Mouse (Mus musculus) heart, adult 2 months (tissue): ENCODE results near the gene Msi2. TPM values are rescaled to one million over a fixed set of nuclear protein-coding genes. Genes with fewer than 3 reads are reported as not detected.

Source experiments
- DNase-seq, 2 experiments: peaks; one replicate each; pipeline ENCODE4 v3.0.0; 2021
- H3K27ac ChIP-seq: fragments of 200-600 bp; 2 replicates; pipeline ENCODE4 v1.8.1; 2022
- H3K27me3 ChIP-seq: fragments of 200-500 bp; 2 replicates; pipeline ENCODE4 v1.6.1; 2012; ENCODE audit warnings: mild to moderate bottlenecking, low read length, inconsistent platforms, mixed read lengths; ENCODE audit not compliant: control insufficient read depth, insufficient read depth
- H3K36me3 ChIP-seq: fragments of 200-500 bp; 2 replicates; pipeline ENCODE4 v1.6.1; 2012; ENCODE audit warnings: low read length, inconsistent platforms; ENCODE audit not compliant: control insufficient read depth, insufficient read depth
- H3K4me1 ChIP-seq: fragments of 200-500 bp; 2 replicates; pipeline ENCODE4 v1.6.1; 2011; ENCODE audit warnings: low read length; ENCODE audit not compliant: control insufficient read depth, insufficient read depth
- H3K4me3 ChIP-seq: fragments of 200-600 bp; 2 replicates; pipeline ENCODE4 v1.8.1; 2022
- H3K79me2 ChIP-seq: fragments of 200-500 bp; replicated peaks from 2 replicates; pipeline ENCODE4 v1.6.1; 2012; ENCODE audit warnings: mild to moderate bottlenecking, inconsistent platforms, low read length, moderate library complexity, mixed read lengths; ENCODE audit not compliant: control insufficient read depth, insufficient read depth
- H3K9ac ChIP-seq: fragments of 200-500 bp; 2 replicates; pipeline ENCODE4 v1.6.1; 2012; ENCODE audit warnings: low read depth, mild to moderate bottlenecking, control low read depth, inconsistent platforms, low read length, mixed read lengths
- CTCF ChIP-seq: fragments of 200-600 bp; IDR thresholded peaks from 2 replicates; pipeline ENCODE4 v1.8.1; 2022; ENCODE audit warnings: antibody characterized with exemption, mild to moderate bottlenecking, moderate library complexity
- EP300 ChIP-seq: fragments of 200-500 bp; IDR thresholded peaks from 2 replicates; pipeline ENCODE4 v1.6.1; 2011; ENCODE audit warnings: low read depth, low read length, control low read depth; ENCODE audit not compliant: insufficient read depth
- POLR2A ChIP-seq: fragments of 200-500 bp; IDR thresholded peaks from 2 replicates; pipeline ENCODE4 v1.6.1; 2011; ENCODE audit warnings: mild to moderate bottlenecking, low read depth, low read length, control low read depth; ENCODE audit not compliant: insufficient read depth
- WGBS: fragments of 180-500 bp; shearing (Covaris S2); methylation state at CpG from one replicate; pipeline ENCODE4 v1.1.7; 2018; 5-methylcytosine and 5-hydroxymethylcytosine counted together
- intact Hi-C: fragments of 180-260 bp; cut with DNase I; formaldehyde crosslinking; loops from one replicate; pipeline ENCODE4 v1.15.1; 2025
- polyA plus RNA-seq: library from polyadenylated mRNA; depleted of rRNA; stranded (reverse); fragments of >200 nt; gene quantifications from 2 replicates; pipeline ENCODE4 v1.2.3, GENCODE M21; 2012
- total RNA-seq, 2 experiments: library from RNA; stranded (reverse); gene quantifications; 2 replicates each; pipeline ENCODE4 v1.2.3; 2021

Msi2 gene
- total and polyA plus RNA-seq, 3 experiments = 42.5 to 208 (median 176) TPM

DNA sequence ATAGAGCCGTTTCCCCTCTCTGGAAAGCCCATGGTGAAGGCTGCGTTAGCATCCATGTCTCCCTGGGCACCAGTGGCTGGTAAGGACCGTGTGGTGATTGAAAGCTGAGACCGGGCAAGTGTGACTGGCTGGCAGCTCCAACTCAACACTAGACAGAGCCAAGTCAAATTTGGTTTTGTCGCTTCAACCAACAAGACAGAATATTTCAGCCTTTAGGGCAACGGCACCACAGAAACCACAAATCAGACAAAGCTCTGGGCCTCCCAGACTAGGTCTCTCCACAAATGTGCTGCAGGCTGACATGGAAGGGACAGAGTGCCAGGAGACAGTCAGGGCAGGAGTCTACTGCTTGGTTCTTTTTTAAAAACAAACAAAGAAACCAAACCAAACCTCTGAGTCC is 282.8 kb downstream of the Msi2 start:
- H3K27ac ChIP-seq = no peak overlapping the region
- H3K79me2 ChIP-seq = no peaks in the 10 kb centered on the region
- 67% methylated on average over 6 of the region's 6 CpGs for WGBS
- H3K4me3 ChIP-seq = no peak overlapping the region
- intact Hi-C loops = no loop called here
- TF ChIP-seq CTCF (no peak), EP300 (no peak), POLR2A (no peak)
- DNase-seq = no peak
- H3K9ac ChIP-seq = no peak overlapping the region
- H3K4me1 ChIP-seq = peaks cover 7% of the 10 kb centered on the region
- no peaks in the 10 kb centered on the region for H3K27me3 ChIP-seq
- H3K36me3 ChIP-seq = no peaks in the 10 kb centered on the region

DNA sequence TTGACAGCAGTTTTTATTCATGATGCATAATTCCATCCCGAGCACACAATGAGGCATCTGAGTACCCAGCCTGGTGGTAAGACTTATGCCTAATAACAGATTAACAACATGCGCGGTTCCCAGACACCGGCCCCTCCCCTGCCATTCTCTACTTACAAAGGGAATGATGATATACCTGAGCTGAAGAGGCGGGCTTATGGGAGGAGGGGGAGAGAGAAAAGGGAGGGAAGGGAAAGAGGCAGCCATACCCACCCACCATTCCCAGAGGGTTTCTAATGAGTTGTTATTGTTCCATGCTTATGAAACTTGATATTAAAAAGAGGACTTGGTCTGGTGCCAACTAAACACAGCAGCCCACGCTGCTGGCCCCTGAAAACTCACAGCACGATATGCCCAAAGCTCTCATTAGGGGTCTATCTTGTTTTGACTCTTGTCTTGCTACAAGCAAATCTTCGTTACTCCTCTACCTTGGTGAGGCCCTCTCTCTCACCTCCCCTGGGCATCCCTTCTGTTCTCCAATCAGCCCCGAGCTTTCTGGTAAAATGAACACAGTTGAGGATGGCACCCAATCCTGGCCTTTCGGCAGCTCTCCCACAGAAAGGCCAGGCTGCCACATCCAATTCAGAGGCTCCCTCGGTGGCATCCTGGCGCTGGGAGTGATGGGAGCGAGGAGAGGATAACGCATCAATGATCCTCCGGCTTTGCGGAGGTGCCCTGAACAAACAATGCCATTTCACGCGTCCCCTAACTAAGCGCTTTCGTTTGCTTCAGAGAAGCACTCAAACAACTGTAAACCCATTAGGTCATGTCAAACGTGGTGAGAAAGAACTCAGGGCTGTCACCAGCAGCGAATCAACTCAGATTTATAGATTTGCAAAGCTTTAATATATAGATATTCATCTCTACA is 286.7 kb downstream of the Msi2 start:
- no peak overlapping the region for H3K9ac ChIP-seq
- H3K36me3 ChIP-seq = no peaks in the 10 kb centered on the region
- DNase-seq = no peak
- intact Hi-C loops = loop anchor here (5.0 kb wide), 1 partner anchor 296 kb away; no protein-coding TSS in a partner anchor
- H3K4me1 ChIP-seq = peaks cover 2% of the 10 kb centered on the region; the same call in 1 of the 2 replicates
- TF ChIP-seq EP300 (no peak), POLR2A (no peak), CTCF (no peak)
- no peaks in the 10 kb centered on the region for H3K27me3 ChIP-seq
- no peaks in the 10 kb centered on the region for H3K79me2 ChIP-seq
- H3K4me3 ChIP-seq = no peak overlapping the region
- no peak overlapping the region for H3K27ac ChIP-seq
- 84% methylated on average over 22 of the region's 22 CpGs for WGBS

DNA sequence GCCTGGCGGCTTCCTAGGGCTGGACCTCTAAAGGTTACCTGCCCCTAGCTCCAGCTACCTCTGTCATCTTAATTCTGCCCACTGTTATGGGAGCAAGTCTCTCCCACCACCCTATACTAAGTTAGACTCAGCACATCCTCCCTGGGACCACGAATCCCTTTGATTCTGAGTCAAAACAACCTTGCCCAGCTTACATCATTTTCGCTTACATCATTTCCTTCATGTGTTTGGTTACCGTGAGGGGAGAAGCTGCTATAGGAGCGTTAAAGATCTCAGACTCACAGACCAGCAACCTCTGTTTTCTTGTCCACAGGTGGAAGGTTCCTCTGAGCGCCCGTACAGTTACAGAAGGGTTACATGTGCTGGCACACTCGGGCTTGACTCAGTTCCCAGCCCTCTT is 288.0 kb downstream of the Msi2 start:
- WGBS = 81% methylated on average over 8 of the region's 8 CpGs
- Histone ChIP-seq H3K27me3 (no peaks in the 10 kb centered on the region), H3K79me2 (no peaks in the 10 kb centered on the region), H3K9ac (no peak overlapping the region), H3K36me3 (no peaks in the 10 kb centered on the region), H3K4me1 (no peaks in the 10 kb centered on the region; the same call in 1 of the 2 replicates), H3K4me3 (no peak overlapping the region), H3K27ac (no peak overlapping the region)
- intact Hi-C loops = loop anchor here (5.0 kb wide), 1 partner anchor 297 kb away; no protein-coding TSS in a partner anchor
- DNase-seq = no peak
- no peak for TF ChIP-seq POLR2A
- no peak for TF ChIP-seq EP300
- TF ChIP-seq CTCF = no peak

DNA sequence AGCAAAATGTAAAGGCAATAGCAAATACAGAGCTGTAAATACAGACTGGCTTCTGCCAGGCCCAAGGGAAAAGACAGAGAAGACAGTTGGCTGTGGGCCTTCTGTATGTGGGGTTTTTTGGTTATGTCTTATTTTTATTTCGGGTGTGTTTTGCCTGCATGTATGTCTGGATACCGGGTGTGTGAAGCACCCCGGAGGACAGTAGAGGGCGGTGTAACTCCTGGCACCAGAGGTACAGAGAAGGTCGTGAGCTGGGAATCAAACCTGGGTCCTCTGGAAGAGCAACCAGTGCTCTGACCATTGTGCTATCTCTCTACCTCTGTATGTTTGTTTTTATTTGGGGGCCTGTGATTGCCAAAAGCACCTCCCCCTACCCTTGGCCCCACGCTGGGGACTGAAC is 288.6 kb downstream of the Msi2 start:
- H3K27ac ChIP-seq = no peak overlapping the region
- no peaks in the 10 kb centered on the region for H3K4me1 ChIP-seq
- H3K36me3 ChIP-seq = no peaks in the 10 kb centered on the region
- no peaks in the 10 kb centered on the region for H3K79me2 ChIP-seq
- no peak overlapping the region for H3K9ac ChIP-seq
- DNase-seq = no peak
- intact Hi-C loops = loop anchor here (5.0 kb wide), 1 partner anchor 298 kb away; no protein-coding TSS in a partner anchor
- 88% methylated on average over 6 of the region's 6 CpGs for WGBS
- H3K4me3 ChIP-seq = no peak overlapping the region
- no peaks in the 10 kb centered on the region for H3K27me3 ChIP-seq
- no peak for TF ChIP-seq EP300
- peak; percentile 50 for TF ChIP-seq CTCF

DNA sequence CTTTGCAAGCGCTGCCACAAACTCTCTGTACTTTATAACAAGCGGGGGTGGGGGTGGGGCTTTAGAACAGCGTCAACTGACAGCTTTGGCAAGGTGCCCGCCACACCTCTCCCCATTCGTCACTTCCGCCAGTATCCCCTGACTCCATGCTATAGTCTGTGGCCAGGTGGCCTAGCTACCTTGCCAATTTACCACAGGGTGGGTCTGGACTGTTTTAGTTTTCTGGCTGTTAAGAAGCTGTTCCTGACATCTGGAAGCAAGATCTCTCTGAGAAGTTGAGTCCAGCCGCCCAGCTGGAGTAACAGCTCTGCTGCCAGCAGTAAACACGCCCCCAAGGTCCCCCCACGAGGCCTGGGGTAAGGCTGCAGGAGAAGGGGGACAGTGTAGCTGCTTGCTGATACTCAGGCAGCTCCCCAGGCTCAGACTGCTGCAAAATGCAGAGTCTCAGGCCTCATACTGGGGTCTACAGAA is 292.6 kb downstream of the Msi2 start:
- intact Hi-C loops = no loop called here

DNA sequence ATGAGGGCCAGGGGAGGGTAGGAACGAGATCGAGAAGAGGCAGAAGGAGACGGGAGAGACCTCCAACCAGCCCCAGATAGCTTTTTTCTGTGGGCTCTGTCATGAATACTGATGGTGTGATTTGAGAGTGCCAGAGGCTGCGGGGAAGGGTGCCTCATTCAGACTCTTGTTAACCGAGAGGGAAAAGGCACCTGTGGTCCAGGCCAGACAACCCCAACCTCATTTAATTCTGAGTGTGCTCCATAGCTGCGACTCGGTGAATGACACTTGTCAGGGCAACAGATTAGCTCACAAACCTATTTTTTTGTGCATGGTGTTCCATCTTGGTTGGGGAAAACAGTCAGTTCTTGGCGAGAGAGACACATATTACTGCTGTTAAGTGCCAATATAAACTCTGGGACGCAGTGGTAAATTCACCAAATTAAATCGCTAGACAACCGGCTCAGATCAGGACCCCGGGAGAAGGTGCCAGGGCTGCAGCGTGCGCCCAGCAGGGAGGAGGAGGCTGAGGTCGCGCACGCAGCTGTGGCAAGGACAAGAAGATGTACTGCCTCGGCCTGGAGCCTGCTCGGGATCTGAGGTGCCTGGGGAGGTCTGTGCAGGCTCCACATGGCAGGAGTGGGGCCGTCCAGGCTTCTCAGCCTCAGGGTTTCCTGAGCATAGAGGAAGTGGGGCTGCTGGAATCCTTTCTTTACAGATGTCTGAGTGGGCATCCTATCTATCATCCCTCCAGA is 294.1 kb downstream of the Msi2 start:
- Histone ChIP-seq H3K9ac (no peak overlapping the region), H3K79me2 (no peaks in the 10 kb centered on the region), H3K4me1 (no peaks in the 10 kb centered on the region), H3K27ac (no peak overlapping the region), H3K36me3 (no peaks in the 10 kb centered on the region), H3K27me3 (no peaks in the 10 kb centered on the region), H3K4me3 (no peak overlapping the region)
- WGBS = 73% methylated on average over 20 of the region's 20 CpGs
- DNase-seq = no peak
- TF ChIP-seq POLR2A = no peak
- TF ChIP-seq CTCF = no peak
- no peak for TF ChIP-seq EP300
- intact Hi-C loops = no loop called here

More for the DNA sequence above, 292.6 kb downstream of the Msi2 start:
- TF ChIP-seq EP300 = no peak
- TF ChIP-seq CTCF = no peak
- no peak for TF ChIP-seq POLR2A
- WGBS = 36% methylated on average over 9 of the region's 9 CpGs
- no peaks in the 10 kb centered on the region for H3K79me2 ChIP-seq
- no peaks in the 10 kb centered on the region for H3K36me3 ChIP-seq
- no peak overlapping the region for H3K4me3 ChIP-seq
- H3K4me1 ChIP-seq = no peaks in the 10 kb centered on the region
- no peak overlapping the region for H3K9ac ChIP-seq
- peak; percentile 51 to 56 for DNase-seq
- no peak overlapping the region for H3K27ac ChIP-seq
- no peaks in the 10 kb centered on the region for H3K27me3 ChIP-seq
